Mouse (Mus musculus): ENCODE results near the gene Ly6g5c.

DNA sequence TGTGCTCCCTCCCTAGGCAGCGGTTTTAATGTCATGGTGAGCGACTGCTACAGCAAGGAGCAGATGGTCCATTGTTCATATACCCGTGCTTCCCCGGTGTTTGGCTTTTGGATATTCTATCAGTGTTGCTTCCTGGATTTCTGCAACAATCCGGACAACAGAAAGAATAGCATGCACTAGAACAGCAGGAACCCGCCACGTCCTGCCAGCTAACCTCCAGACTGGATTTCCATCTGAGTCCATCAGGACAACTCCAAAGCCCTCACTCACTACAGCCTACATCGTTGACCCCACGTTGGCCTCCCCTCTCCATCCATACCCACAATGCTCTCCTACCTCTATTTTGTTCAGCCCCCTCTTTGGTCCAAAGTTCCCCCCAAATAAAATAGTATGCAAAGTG, 3.7 kb downstream of the Ly6g5c start:
- TF ChIP-seq CTCF (IDR thresholded peaks at IDR 0.05; ENCODE audit: low read depth) (no peak), EP300 (IDR thresholded peaks at IDR 0.05; ENCODE audit: low read depth) (no peak)
